Mouse (Mus musculus) heart, postnatal 0 days (tissue): Measurements from ENCODE around the gene Cadps.

Experiments used
- CTCF ChIP-seq: IDR thresholded peaks from 2 replicates; pipeline ENCODE4 v1.5.1; 2016; ENCODE audit warnings: antibody characterized with exemption, control low read depth, low read depth
- EP300 ChIP-seq: IDR thresholded peaks from 2 replicates; pipeline ENCODE4 v1.6.1; 2016; ENCODE audit warnings: antibody characterized with exemption, low read depth

- TF ChIP-seq CTCF: no peak
- no peak for TF ChIP-seq EP300
These were observed 488.0 kb downstream of the Cadps start for GRCm38 (mm10) chr14:12334925-12335324.
